Mouse (Mus musculus) MEL (cell line): Measurements from ENCODE around the gene Doc2g.
A peak's percentile ranks its signal among the peaks of the same experiment; 100 is the strongest.

Source experiments
- CHD2 ChIP-seq: IDR thresholded peaks from 2 replicates; pipeline ENCODE4 v1.6.1; 2011; ENCODE audit warnings: low read length, improper control_type of control experiment
- CTCF ChIP-seq, 3 experiments: IDR thresholded peaks in 2 of 3; conservative IDR thresholded peaks in 1 of 3; 2 replicates each; pipeline ENCODE4 v1.5.1; 2011 to 2012; ENCODE audit warnings: low read length in 3 of 3, low read depth in 2 of 3, mild to moderate bottlenecking in 2 of 3, improper control_type of control experiment in 1 of 3, inconsistent platforms in 1 of 3, mixed read lengths in 1 of 3, moderate library complexity in 1 of 3; ENCODE audit not compliant: control insufficient read depth in 1 of 3, insufficient read depth in 1 of 3, poor library complexity in 1 of 3, severe bottlenecking in 1 of 3
- E2F4 ChIP-seq: IDR thresholded peaks from 2 replicates; pipeline ENCODE4 v1.6.1; 2011; ENCODE audit warnings: low read depth, low read length, improper control_type of control experiment, borderline replicate concordance
- EP300 ChIP-seq, 2 experiments: IDR thresholded peaks; 2 replicates each; pipeline ENCODE4 v1.6.1; 2011; ENCODE audit warnings: improper control_type of control experiment in 2 of 2, low read length in 2 of 2, low read depth in 1 of 2, mild to moderate bottlenecking in 1 of 2
- MAFK ChIP-seq: IDR thresholded peaks from 2 replicates; pipeline ENCODE4 v1.6.1; 2011; ENCODE audit warnings: low read depth, mild to moderate bottlenecking, low read length, improper control_type of control experiment, borderline replicate concordance
- MYC ChIP-seq: IDR thresholded peaks from 2 replicates; pipeline ENCODE4 v1.6.1; 2011; ENCODE audit warnings: low read depth, mild to moderate bottlenecking, low read length, improper control_type of control experiment, moderate library complexity
- POLR2A ChIP-seq, 2 experiments: IDR thresholded peaks; 2 replicates each; pipeline ENCODE4 v1.6.1; 2011 to 2012; ENCODE audit warnings: low read length in 2 of 2, mild to moderate bottlenecking in 2 of 2, control low read depth in 1 of 2, improper control_type of control experiment in 1 of 2, low read depth in 1 of 2, moderate library complexity in 1 of 2; ENCODE audit not compliant: control insufficient read depth in 1 of 2, insufficient read depth in 1 of 2, poor library complexity in 1 of 2
- POLR2AphosphoS5 ChIP-seq: IDR thresholded peaks from 2 replicates; pipeline ENCODE4 v1.6.1; 2012; ENCODE audit warnings: low read depth, borderline replicate concordance, mild to moderate bottlenecking, inconsistent platforms, low read length, moderate library complexity, mixed read lengths
- SMC3 ChIP-seq: IDR thresholded peaks from 2 replicates; pipeline ENCODE4 v1.6.1; 2011; ENCODE audit warnings: low read depth, low read length, improper control_type of control experiment

- TF ChIP-seq MYC = no peak
- no peak for TF ChIP-seq MAFK
- 0 out of 2 replicates have a peak, but pooled peaks have one; percentile 6 for TF ChIP-seq POLR2AphosphoS5
- no peak for TF ChIP-seq POLR2A (IDR thresholded peaks at IDR 0.05; ENCODE audit: control insufficient read depth in 1 of 2, insufficient read depth in 1 of 2, low read depth in 1 of 2, low read length in 2 of 2, poor library complexity in 1 of 2)
- no peak for TF ChIP-seq CTCF (IDR thresholded peaks at IDR 0.05 in 2 of 3, conservative IDR thresholded peaks at IDR 0.05 in 1 of 3; ENCODE audit: control insufficient read depth in 1 of 3, insufficient read depth in 1 of 3, low read depth in 2 of 3, low read length in 3 of 3, poor library complexity in 1 of 3, severe bottlenecking in 1 of 3)
- no peak for TF ChIP-seq CHD2
- TF ChIP-seq EP300 (IDR thresholded peaks at IDR 0.05; ENCODE audit: low read depth in 1 of 2, low read length in 2 of 2) = no peak
- no peak for TF ChIP-seq SMC3
- no peak for TF ChIP-seq E2F4
Observed at GRCm38 (mm10) chr19:4003112-4003511, at the start of gene Doc2g.
